Mouse (Mus musculus) hindbrain, embryonic 14.5 days (tissue): ENCODE data around the gene Olfr761. TPM values are rescaled to one million over a fixed set of nuclear protein-coding genes. Genes with fewer than 3 reads are reported as not detected.
"Not testable (repeated sequence)": the region's sequence is repeated elsewhere in the genome, so short reads cannot be mapped to it uniquely, and the experiment has no call there.

Source experiments
- ATAC-seq: fragments of 200-750 bp; cut with Nextera tagmentation; 2 replicates; pipeline ENCODE4 v1.8.0; 2017; ENCODE audit warnings: moderate number of reproducible peaks, mild to moderate bottlenecking, moderate TSS enrichment, moderate library complexity; ENCODE audit not compliant: low FRiP score
- DNase-seq: peaks from one replicate; pipeline ENCODE4 v3.0.0-alpha.2; 2015; ENCODE audit warnings: low spot score
- H3K27ac ChIP-seq: fragments of 300-500 bp; sonication (generic); 2 replicates; pipeline ENCODE4 v1.5.1; 2014; ENCODE audit warnings: mild to moderate bottlenecking, moderate library complexity
- H3K27me3 ChIP-seq: fragments of 300-500 bp; sonication (generic); 2 replicates; pipeline ENCODE4 v1.6.1; 2014; ENCODE audit warnings: mild to moderate bottlenecking, low read length, mixed read lengths; ENCODE audit not compliant: control insufficient read depth, insufficient read depth
- H3K36me3 ChIP-seq: fragments of 300-500 bp; sonication (generic); replicated peaks from 2 replicates; pipeline ENCODE4 v1.6.1; 2014; ENCODE audit not compliant: control insufficient read depth, insufficient read depth
- H3K4me1 ChIP-seq: fragments of 300-500 bp; sonication (generic); replicated peaks from 2 replicates; pipeline ENCODE4 v1.6.1; 2014; ENCODE audit warnings: antibody characterized with exemption, low read length, mixed read lengths; ENCODE audit not compliant: control insufficient read depth, insufficient read depth
- H3K4me2 ChIP-seq: fragments of 300-500 bp; sonication (generic); replicated peaks from 2 replicates; pipeline ENCODE4 v1.6.1; 2014; ENCODE audit warnings: mild to moderate bottlenecking, moderate library complexity
- H3K4me3 ChIP-seq: fragments of 300-500 bp; sonication (generic); replicated peaks from 2 replicates; pipeline ENCODE4 v1.5.1; 2014; ENCODE audit warnings: mild to moderate bottlenecking, low read length
- H3K9ac ChIP-seq: fragments of 300-500 bp; sonication (generic); 2 replicates; pipeline ENCODE4 v1.6.1; 2014
- H3K9me3 ChIP-seq: fragments of 300-500 bp; sonication (generic); 2 replicates; pipeline ENCODE4 v1.6.1; 2016; ENCODE audit warnings: low read length; ENCODE audit not compliant: control insufficient read depth
- WGBS: fragments of 180-500 bp; shearing (Covaris S2); extraction: QIAGEN DNeasy Blood & Tissue Kit; methylation state at CpG from one replicate; pipeline ENCODE4 v1.1.7; 2014; 5-methylcytosine and 5-hydroxymethylcytosine counted together
- polyA plus RNA-seq: library from polyadenylated mRNA; unstranded; fragments of >200 nt; fragmentation: Nextera tagmentation; extraction: Ambion mirVana; gene quantifications from 2 replicates; pipeline ENCODE4 v1.2.1, GENCODE M21; 2014

Gene Olfr761
- polyA plus RNA-seq: not detected in 2 replicates

DNA sequence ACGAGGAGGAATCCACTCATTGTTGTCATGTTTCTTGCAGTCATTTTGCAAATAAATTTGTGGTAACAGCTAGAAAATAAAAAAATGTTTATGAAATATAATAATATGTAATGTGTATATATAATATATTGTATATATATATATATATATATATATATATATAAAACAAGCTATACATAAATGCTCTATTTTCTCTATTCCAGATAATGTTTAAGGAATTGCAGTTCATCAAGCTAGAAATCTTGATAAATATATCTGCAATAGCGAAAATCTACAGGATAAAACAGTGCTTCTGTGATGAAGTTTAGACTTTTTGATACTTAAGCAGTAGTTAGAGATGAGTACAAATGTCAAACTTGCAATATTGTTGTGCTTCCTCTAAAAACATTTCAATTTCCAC, at the start of gene Olfr761:
Olfr761 (minus strand) TSS at position 101 of the 400 bp plus-strand sequence.
- no peak within 1 kb of the TSS for H3K4me2 ChIP-seq
- no peaks in the 10 kb centered on the region for H3K27me3 ChIP-seq
- no peaks in the 10 kb centered on the region for H3K4me1 ChIP-seq
- ATAC-seq: no peak
- H3K27ac ChIP-seq: no peak within 1 kb of the TSS
- H3K4me3 ChIP-seq: no peak within 1 kb of the TSS
- no peaks in the 10 kb centered on the region for H3K9me3 ChIP-seq
- DNase-seq: no peak
- 80% methylated on average over 2 of the region's 2 CpGs for WGBS
- H3K36me3 ChIP-seq: no peaks in the 10 kb centered on the region
- no peak within 1 kb of the TSS for H3K9ac ChIP-seq

DNA sequence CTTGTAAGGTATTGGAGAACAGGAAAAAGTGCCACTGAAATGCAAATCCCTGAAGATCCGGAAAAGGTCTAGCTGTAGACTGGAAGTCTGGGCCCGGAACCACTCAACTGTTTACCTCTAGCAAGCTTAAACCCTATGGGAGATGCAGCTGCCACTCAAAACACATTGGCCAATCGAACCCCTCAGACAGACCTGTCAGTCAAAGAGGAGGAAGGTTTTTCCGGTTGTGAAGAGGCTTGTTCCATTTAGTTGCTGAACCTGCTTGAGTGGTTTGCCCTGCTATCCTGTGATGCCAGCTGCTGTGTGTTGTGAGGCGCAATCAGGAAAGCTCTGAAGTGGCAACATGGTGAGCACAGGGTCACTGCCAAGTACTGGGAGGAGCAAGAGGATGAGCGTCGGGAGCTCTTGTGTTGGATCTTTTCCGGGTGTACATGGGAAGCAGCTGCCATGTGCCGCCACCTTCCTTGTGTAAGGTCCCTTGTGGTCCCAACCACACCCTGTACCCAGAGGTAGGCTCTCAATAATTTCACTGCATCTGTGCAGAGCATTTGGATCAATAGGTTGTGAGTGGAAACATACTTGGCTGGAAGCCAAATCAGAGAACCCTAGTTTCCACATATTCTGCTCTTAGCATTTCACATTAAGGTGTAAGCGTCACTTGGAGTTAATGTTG, 42.9 kb upstream of the Olfr761 start:
- WGBS: 64% methylated on average over 10 of the region's 10 CpGs
- no peaks in the 10 kb centered on the region for H3K36me3 ChIP-seq
- H3K9me3 ChIP-seq: no peaks in the 10 kb centered on the region

DNA sequence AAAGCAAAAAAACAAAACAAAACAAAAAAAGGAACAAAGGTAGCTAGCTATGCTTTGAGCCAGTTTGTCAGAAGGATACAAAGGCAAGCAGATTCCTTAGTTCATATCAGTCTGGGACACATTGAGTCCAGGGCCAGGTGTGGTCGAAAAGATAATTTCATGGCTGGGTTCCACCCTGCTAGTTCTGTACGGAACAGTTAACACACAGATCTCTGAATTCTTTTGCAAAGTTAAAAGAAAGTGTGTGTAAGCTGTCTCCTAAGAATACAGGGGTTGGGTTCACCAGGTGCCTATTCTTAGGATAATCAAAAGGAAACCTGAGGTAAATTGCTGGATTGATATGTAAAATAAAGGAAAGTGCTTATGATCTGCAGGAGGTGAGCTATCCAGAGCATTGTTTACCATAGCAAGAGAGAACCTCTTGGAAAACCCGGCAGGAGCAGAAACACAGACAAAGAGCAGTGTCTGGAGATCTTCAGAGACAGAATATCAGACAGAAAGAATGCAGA, 37.6 kb upstream of the Olfr761 start:
- H3K27ac ChIP-seq: no peak overlapping the region
- no peaks in the 10 kb centered on the region for H3K36me3 ChIP-seq
- 43% methylated on average over 3 of the region's 3 CpGs for WGBS
- no peaks in the 10 kb centered on the region for H3K9me3 ChIP-seq
- no peaks in the 10 kb centered on the region for H3K4me1 ChIP-seq
- H3K9ac ChIP-seq: no peak overlapping the region
- ATAC-seq (no peak), DNase-seq (no peak)
- H3K4me3 ChIP-seq: no peak overlapping the region
- H3K4me2 ChIP-seq: no peak overlapping the region
- H3K27me3 ChIP-seq: no peaks in the 10 kb centered on the region

More for the DNA sequence above, 42.9 kb upstream of the Olfr761 start:
- no peak overlapping the region for H3K4me2 ChIP-seq
- no peak overlapping the region for H3K9ac ChIP-seq
- H3K4me3 ChIP-seq: no peak overlapping the region
- H3K4me1 ChIP-seq: no peaks in the 10 kb centered on the region
- DNase-seq (no peak), ATAC-seq (no peak)
- no peaks in the 10 kb centered on the region for H3K27me3 ChIP-seq
- H3K27ac ChIP-seq: no peak overlapping the region

- Histone ChIP-seq H3K4me2 (no peak overlapping the region), H3K4me3 (no peak overlapping the region), H3K27me3 (no peaks in the 10 kb centered on the region), H3K9ac (no peak overlapping the region), H3K4me1 (no peaks in the 10 kb centered on the region), H3K36me3 (no peaks in the 10 kb centered on the region), H3K9me3 (no peaks in the 10 kb centered on the region), H3K27ac (no peak overlapping the region)
- 89% methylated on average over 3 of the region's 3 CpGs for WGBS
- DNase-seq (no peak), ATAC-seq (no peak)
Measured at GRCm38 (mm10) chr17:37973591-37973990, 20.7 kb upstream of the Olfr761 start.

DNA sequence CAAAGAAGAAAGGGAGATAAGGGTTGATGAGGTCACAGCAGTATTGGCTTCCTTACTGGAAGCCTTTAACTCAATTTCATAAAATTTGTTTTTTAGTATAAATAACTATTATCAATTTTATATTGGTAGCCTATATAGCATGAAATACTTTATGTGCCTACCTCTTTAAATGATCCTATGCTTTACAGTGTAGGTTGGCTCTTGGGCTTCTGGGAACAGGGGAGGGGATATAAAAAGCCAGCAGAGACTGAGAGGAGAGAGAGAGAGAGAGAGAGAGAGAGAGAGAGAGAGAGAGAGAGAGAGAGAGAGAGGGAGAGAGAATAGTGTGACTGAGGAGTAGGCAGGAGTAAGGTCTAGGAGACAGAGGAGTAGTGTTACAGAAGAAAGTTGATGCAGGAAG, 32.6 kb downstream of the Olfr761 start, which contains the start of gene Olfr128:
Olfr128 (plus strand) TSS at position 301 of the 400 bp plus-strand sequence.
- H3K9me3 ChIP-seq: no peaks in the 10 kb centered on the region
- H3K4me1 ChIP-seq: no peaks in the 10 kb centered on the region
- DNase-seq (no peak), ATAC-seq (no peak)
- no peak within 1 kb of the TSS for H3K27ac ChIP-seq
- H3K4me2 ChIP-seq: no peak within 1 kb of the TSS
- no peaks in the 10 kb centered on the region for H3K36me3 ChIP-seq
- H3K9ac ChIP-seq: no peak within 1 kb of the TSS
- H3K27me3 ChIP-seq: no peaks in the 10 kb centered on the region
- H3K4me3 ChIP-seq: no peak within 1 kb of the TSS

DNA sequence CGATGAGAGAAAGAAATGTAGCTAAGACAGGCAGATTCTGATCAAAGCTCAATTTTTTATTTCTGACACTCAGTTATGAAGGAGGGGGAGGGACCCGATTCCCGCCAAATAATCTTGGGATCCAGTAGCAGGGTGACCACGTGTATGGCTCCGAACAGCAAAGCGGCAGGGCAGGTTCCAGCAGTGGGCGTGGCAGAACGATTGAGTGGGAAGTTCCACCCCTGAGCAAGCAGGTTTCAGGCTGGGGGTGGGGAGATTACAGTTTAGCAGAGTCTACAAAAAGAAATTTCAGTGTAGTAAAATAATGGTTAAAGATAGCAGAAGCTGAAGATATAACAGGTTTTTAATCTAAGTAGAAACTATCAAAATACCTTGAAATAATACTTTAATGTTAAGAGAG, 46.1 kb downstream of the Olfr761 start:
- not testable (repeated sequence) for H3K27me3 ChIP-seq, H3K36me3 ChIP-seq, ATAC-seq, H3K27ac ChIP-seq, H3K9me3 ChIP-seq, DNase-seq, H3K4me2 ChIP-seq, H3K9ac ChIP-seq, H3K4me1 ChIP-seq, H3K4me3 ChIP-seq
- 79% methylated on average over 8 of the region's 8 CpGs for WGBS

Other genes with a start within 250 kb of the Olfr761 start
- not detected in 2 replicates for gene Olfr120, start 231.3 kb downstream of the Olfr761 start, polyA plus RNA-seq
- not detected in 2 replicates for gene Olfr121, start 204.2 kb downstream of the Olfr761 start, polyA plus RNA-seq
- not detected in 2 replicates for gene Olfr122, start 184.5 kb downstream of the Olfr761 start, polyA plus RNA-seq
- gene Olfr123, start 159.6 kb downstream of the Olfr761 start, polyA plus RNA-seq: not detected in 2 replicates
- not detected in 2 replicates for gene Olfr124, start 153.2 kb downstream of the Olfr761 start, polyA plus RNA-seq
- not detected in 2 replicates for gene Olfr125, start 120.1 kb downstream of the Olfr761 start, polyA plus RNA-seq
- not detected in 2 replicates for gene Olfr126, start 105.6 kb downstream of the Olfr761 start, polyA plus RNA-seq
- not detected in 2 replicates for gene Olfr127, start 52.6 kb downstream of the Olfr761 start, polyA plus RNA-seq
- gene Olfr128, start 32.5 kb downstream of the Olfr761 start, polyA plus RNA-seq: not detected in 2 replicates
- not detected in 2 replicates for gene Olfr129, start 107.0 kb upstream of the Olfr761 start, polyA plus RNA-seq
- gene Olfr130, start 110.8 kb upstream of the Olfr761 start, polyA plus RNA-seq: not detected in 2 replicates
- not detected in 2 replicates for gene Olfr131, start 135.6 kb upstream of the Olfr761 start, polyA plus RNA-seq
- not detected in 2 replicates for gene Olfr132, start 181.4 kb upstream of the Olfr761 start, polyA plus RNA-seq
- gene Olfr133, start 192.2 kb upstream of the Olfr761 start, polyA plus RNA-seq: not detected in 2 replicates
- not detected in 2 replicates for gene Olfr134, start 218.3 kb upstream of the Olfr761 start, polyA plus RNA-seq